Mouse (Mus musculus): ENCODE data around the gene Pygb.

The Pygb gene

DNA sequence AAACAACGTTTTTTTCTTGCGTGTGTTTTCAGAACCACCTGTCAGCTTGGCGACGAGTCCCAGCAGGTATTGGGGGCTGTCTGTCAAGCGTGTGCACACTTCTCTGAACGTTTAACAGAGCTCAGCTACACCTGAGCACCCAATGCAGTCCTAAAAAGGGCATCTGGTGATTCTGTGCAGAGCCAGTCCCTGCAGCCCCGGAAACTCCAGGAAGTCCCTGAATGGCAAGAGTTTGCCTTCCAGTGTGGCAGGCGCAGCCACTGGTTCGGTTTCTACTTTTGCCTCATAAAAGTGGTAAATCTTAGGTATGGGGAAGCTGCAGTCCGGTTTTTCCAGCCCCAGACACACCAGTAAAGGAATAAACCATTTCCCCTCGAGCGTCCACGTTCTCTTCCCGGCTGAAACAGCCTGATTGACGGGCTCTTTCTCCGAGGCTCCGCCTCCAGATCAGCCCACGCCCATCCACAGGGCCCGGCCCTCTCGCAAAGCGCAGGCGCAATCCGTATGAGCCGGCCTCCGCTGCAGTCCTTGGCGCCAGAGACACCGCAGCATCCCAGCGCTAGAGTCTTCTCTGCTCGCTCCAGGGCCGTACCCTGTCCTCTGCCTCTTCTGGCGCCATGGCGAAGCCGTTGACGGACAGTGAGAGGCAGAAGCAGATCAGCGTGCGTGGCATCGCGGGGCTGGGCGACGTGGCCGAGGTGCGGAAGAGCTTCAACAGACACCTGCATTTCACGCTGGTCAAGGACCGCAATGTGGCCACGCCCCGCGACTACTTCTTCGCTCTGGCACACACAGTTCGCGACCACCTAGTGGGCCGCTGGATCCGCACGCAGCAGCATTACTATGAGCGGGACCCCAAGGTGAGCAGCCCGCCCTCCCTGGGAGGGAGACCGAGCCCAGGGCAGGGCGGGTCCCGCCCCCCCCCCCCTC, at the start of gene Pygb:
TSS of gene Pygb (plus strand) at position 485 of the 930 bp plus-strand sequence.
- peak; percentile 79 to 84 for DNase-seq

- no peak for DNase-seq
These were observed 48.7 kb upstream of the Pygb start for GRCm38 (mm10) chr2:150737881-150738280.

GRCm38 (mm10) chr2:150740145-150740841, 46.2 kb upstream of the Pygb start:
- no peak for DNase-seq

DNA sequence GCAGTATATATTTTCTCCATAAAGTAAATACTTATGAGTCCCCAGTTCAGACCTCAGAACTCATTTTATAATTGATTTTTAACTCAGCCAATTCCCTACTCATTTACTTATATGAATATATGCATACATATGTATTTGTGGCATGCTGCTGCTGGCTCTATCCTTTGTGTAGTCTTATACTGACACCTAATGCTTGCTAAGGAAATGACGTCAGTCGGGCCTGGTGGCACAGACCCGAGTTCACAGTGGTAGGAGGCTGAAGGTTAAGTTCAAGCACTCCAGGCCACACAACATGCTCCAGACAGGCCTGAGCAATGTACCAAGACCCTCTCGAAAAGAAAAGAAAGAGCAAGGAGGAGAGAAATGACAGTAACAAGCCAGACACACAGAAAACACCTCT, 45.1 kb upstream of the Pygb start:
- DNase-seq = no peak

- DNase-seq = no peak
These were observed 41.5 kb upstream of the Pygb start for GRCm38 (mm10) chr2:150745016-150745415.

DNA sequence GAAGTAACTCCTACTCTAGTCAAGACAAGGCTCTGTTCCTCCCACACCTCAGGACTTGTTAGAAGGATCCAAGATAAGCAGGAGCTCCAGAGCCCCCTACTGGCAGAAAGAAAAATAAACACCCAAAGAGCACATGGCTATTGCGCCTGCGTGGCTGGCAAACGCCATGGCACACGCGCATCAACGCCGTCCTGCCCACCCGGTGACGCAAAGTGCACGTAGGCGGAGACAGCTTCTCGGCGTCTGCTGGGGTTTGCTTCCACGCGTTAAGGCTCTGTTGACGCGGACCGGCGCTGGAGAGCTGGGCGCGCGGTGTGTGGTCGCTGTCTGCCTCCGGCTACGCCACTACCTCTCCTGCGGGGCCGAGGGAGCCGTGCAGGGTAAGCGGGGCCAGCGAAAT, 37.7 kb upstream of the Pygb start, which contains the start of gene Entpd6:
TSS of gene Entpd6 (plus strand) at position 189 of the 400 bp plus-strand sequence.
- peak; percentile 93 to 94 for DNase-seq

- DNase-seq = no peak
These were observed 37.3 kb upstream of the Pygb start for GRCm38 (mm10) chr2:150749283-150749682.

- peak; percentile 43 to 48 for DNase-seq
These were observed 36.2 kb upstream of the Pygb start for GRCm38 (mm10) chr2:150750129-150750979.

GRCm38 (mm10) chr2:150755016-150755415, 31.5 kb upstream of the Pygb start:
- DNase-seq = no peak

GRCm38 (mm10) chr2:150761476-150761875, 25.1 kb upstream of the Pygb start:
- no peak for DNase-seq

DNA sequence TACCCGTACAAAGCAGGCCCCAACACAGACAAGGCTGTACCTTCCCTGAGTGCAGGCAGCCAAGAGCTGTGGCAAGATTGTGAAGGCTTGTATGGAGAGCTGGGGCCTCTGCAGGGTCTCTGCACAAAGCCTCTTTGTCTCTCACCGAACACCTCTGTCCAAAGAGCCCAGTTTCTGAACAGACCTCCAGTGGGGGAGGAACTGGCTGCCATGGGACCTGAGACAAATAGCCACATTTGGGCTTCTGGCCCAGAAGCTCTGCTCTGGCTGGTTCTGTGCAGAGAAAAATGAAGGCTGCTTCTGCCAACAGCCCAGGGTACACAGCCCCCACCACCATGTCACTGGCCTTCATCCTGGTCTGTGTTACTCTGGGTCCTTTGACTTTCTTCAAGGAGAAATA, 20.9 kb upstream of the Pygb start:
- DNase-seq = no peak

DNA sequence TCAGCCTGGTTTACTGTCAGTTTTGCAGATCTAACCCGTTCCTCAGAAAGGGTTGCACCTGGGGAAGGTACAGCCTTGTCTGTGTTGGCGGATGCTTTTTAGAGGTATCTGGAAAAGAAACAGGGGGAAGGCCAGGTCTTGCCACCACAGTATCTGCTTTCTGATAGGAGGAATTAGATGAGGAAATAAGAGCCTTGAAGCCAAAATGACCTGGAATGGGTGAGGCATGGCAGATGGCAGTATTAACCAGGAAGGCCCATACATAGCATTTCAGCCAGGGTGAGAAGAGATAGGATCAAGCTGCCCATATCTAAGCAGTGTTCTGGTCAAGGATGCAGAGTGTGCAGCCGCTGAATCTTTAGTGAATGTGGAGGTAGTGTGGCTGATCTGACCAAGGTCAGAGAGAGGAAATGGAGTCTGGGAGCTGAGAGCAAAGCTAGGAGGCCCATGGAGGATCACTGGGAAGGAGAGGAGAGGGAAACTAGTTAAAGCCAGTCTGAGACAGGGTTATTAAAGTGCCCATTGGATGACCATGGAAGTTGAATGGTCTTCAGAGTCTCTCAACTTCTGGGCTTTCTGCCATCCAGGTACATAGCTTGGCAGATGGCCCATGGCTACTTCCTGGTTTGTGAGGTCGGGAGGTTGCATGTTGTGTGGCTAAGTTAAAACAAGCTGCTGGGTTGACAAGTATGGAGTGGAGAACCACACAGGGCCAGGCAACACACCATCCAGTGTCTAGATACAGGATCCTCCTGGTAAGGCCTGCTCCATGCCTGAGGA, 20.3 kb upstream of the Pygb start:
- no peak for DNase-seq

GRCm38 (mm10) chr2:150768678-150769077, 17.9 kb upstream of the Pygb start:
- no peak for DNase-seq

DNA sequence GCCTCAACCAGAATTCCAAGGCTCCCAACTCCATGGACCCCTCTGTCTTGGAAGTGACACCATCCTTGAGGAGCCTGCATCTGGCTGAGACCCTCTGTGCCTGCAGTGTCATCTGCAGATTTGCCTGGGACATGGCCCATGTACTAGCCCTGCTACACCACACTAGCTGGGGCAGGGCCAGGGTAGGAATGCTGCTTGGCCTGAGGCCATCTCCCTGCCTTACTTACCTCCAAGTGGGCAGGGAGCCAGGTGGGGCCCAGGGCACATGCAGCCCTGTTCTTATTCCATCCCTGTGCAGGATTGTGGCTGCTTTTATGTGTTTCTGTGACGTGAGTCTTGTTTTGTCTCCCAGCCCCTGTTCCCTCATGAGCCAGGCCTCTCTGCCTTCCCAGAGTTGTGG, 15.8 kb upstream of the Pygb start:
- DNase-seq = no peak

GRCm38 (mm10) chr2:150771169-150771568, 15.4 kb upstream of the Pygb start:
- no peak for DNase-seq

GRCm38 (mm10) chr2:150771996-150772395, 14.5 kb upstream of the Pygb start:
- DNase-seq = no peak

GRCm38 (mm10) chr2:150772466-150773119, 13.9 kb upstream of the Pygb start:
- no peak for DNase-seq

DNA sequence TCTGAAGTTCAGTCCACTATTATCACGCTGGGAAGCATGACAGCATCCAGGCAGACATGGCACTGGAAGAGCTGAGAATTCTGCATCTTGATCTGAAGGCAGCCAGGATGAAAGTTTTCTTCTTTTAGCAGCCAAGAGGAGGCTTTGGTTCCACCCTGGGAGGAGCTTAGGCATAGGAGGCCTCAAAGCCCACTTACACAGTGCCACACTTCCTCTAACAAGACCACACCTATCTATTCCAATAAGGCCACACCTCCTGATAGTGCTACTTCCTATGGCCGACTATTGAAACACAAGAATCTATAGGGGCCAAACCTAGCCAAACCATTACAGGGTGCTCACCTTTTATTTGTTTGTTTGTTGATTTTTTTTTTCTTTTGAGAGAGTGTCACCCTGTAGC, 3.7 kb upstream of the Pygb start:
- DNase-seq = no peak

DNA sequence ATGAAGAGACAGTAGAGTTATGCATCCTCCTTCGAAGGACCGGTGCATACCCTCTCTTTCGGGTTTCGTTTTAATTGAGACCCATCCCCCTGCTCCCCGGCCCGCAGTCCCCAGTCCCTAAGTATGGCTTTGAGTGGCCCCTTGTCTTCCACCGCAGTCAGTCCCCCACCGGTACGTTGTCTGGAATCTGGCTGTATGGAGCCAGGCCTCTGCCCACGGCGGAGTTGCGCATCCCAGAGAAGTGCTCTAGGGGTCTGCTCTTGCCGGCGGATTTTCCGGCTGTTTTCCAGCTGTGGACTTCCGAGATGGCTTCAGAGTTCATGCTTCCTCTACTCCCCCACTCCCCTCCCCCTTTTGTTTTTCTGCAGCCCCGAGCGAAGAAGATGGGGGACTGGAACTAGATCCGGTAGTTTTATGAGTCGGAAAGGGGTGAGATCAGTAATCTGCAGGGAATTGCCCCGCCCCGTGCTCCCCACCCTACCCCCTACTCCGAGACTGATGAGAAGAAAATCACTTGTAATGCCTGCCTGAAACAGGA, 768 bp downstream of the Pygb start:
- peak; percentile 22 to 32 for DNase-seq

DNA sequence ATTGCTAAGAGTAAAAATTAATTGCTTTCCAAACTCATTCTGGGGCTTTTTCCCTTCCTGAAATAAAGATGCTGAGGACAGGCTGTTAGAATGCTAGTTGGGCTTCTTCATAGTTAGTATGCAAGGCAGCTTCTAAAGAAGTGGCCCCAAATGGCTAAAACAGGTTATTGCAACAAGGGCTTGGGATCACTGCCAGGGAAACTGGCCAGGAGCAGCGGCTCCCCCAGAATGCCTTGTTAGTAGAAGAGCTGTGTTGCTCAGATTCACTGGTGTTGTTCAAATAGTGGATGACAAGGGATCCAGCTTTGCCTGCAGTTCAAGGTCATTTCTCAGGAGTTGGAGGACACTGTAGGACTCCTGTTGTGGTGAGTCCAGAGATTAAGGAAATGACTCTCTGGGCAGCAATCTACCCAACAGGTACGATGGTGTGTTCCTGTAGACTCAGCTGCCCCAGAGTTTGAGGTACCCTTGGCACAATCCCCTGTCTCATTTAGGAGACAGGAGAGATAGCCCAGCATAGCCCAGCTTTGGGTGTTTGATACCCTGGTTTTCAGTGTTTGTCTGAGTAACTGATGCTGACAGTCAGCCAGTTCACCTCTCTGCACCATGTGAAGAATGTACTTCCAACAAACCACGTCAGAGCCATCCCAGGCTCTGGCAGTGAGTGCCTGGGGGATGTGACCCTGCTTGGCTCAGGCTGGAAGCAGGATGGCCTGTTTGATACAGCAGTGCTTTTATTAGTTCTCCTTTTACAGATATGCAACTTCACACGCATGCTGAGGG, 2.4 kb downstream of the Pygb start:
- DNase-seq = no peak
